Mouse (Mus musculus) bone marrow, adult 2 months (tissue): ENCODE data around the gene Ptprn. TPM values are rescaled to one million over a fixed set of nuclear protein-coding genes. Genes with fewer than 3 reads are reported as not detected.

ENCODE experiments used
- H3K27ac ChIP-seq: fragments of 200-500 bp; 2 replicates; pipeline ENCODE4 v1.5.1; 2012; ENCODE audit warnings: low read depth, mild to moderate bottlenecking, control low read depth, inconsistent platforms, low read length; ENCODE audit not compliant: control insufficient read depth, poor library complexity, insufficient read depth
- H3K4me1 ChIP-seq: fragments of 200-500 bp; 2 replicates; pipeline ENCODE4 v1.6.1; 2011; ENCODE audit warnings: low read length; ENCODE audit not compliant: control insufficient read depth, insufficient read depth
- H3K4me3 ChIP-seq: fragments of 200-500 bp; replicated peaks from 2 replicates; pipeline ENCODE3; 2011; ENCODE audit warnings: mild to moderate bottlenecking, low read depth, low read length, control low read depth; ENCODE audit not compliant: control insufficient read depth
- CTCF ChIP-seq: fragments of 200-500 bp; IDR thresholded peaks from 2 replicates; pipeline ENCODE4 v1.5.1; 2011; ENCODE audit warnings: low read length, control low read depth; ENCODE audit not compliant: control insufficient read depth, insufficient read depth
- POLR2A ChIP-seq: fragments of 200-500 bp; IDR thresholded peaks from 2 replicates; pipeline ENCODE4 v1.6.1; 2011; ENCODE audit warnings: low read depth, mild to moderate bottlenecking, control low read depth, low read length, borderline replicate concordance; ENCODE audit not compliant: control insufficient read depth
- WGBS: fragments of 180-500 bp; shearing (Covaris S2); methylation state at CpG from one replicate; pipeline ENCODE4 v1.1.7; 2018; 5-methylcytosine and 5-hydroxymethylcytosine counted together
- polyA plus RNA-seq: library from polyadenylated mRNA; stranded (reverse); fragments of >200 nt; gene quantifications from 2 replicates; pipeline ENCODE4 v1.2.4, GENCODE M21; 2011; ENCODE audit warnings: low replicate concordance; ENCODE audit not compliant: missing spikeins, insufficient read depth, insufficient read length

Ptprn gene
- polyA plus RNA-seq, 1 experiment: 4.2 TPM

GRCm38 (mm10) chr1:75214886-75215285, 49.4 kb downstream of the Ptprn start:
- TF ChIP-seq POLR2A (no peak), CTCF (no peak)
- Histone ChIP-seq H3K4me1 (peaks cover 19% of the 10 kb centered on the region), H3K27ac (peak overlapping the region; percentile 61), H3K4me3 (peak overlapping the region; percentile 38)
- 21% methylated on average over 5 of the region's 5 CpGs for WGBS

- peaks cover 19% of the 10 kb centered on the region for H3K4me1 ChIP-seq
- no peak for TF ChIP-seq CTCF
- TF ChIP-seq POLR2A: no peak
- H3K27ac ChIP-seq: peak overlapping the region; percentile 61
- H3K4me3 ChIP-seq: peak overlapping the region; percentile 38
- 46% methylated on average over 2 of the region's 2 CpGs for WGBS
These were observed 49.9 kb downstream of the Ptprn start for GRCm38 (mm10) chr1:75214442-75214841.

- Histone ChIP-seq H3K4me3 (peak overlapping the region; percentile 59), H3K27ac (peak overlapping the region; percentile 52), H3K4me1 (peaks cover 19% of the 10 kb centered on the region)
- 3% methylated on average over 7 of the region's 7 CpGs for WGBS
- TF ChIP-seq CTCF: no peak
- TF ChIP-seq POLR2A: no peak
These were observed 51.2 kb downstream of the Ptprn start for GRCm38 (mm10) chr1:75213096-75213495.

- Histone ChIP-seq H3K4me3 (peak overlapping the region; percentile 1), H3K27ac (peak overlapping the region; percentile 52), H3K4me1 (peaks cover 19% of the 10 kb centered on the region)
- TF ChIP-seq POLR2A (no peak), CTCF (no peak)
- WGBS: 44% methylated on average over 4 of the region's 4 CpGs
These were observed 51.8 kb downstream of the Ptprn start for GRCm38 (mm10) chr1:75212542-75212941.

GRCm38 (mm10) chr1:75211141-75211708, 53.1 kb downstream of the Ptprn start:
- WGBS: 7% methylated on average over 17 of the region's 17 CpGs
- Histone ChIP-seq H3K4me1 (peaks cover 15% of the 10 kb centered on the region), H3K27ac (peak overlapping the region; percentile 73), H3K4me3 (peak overlapping the region; percentile 84)
- no peak for TF ChIP-seq CTCF
- TF ChIP-seq POLR2A: no peak

- 2% methylated on average over 42 of the region's 42 CpGs for WGBS
- peaks cover 9% of the 10 kb centered on the region for H3K4me1 ChIP-seq
- H3K4me3 ChIP-seq: peak within 1 kb of the TSS; percentile 84
- H3K27ac ChIP-seq: peak within 1 kb of the TSS; percentile 77
- TF ChIP-seq POLR2A (peak; percentile 97; the same call in 1 of the 2 replicates), CTCF (no peak)
These were observed 53.9 kb downstream of the Ptprn start, which contains the start of the genes Glb1l and Stk16 for GRCm38 (mm10) chr1:75210136-75211087. Gene Glb1l, minus strand, starts transcription at chr1:75210813. Gene Stk16, plus strand, starts transcription at chr1:75210838.

GRCm38 (mm10) chr1:75208967-75209678, 55.2 kb downstream of the Ptprn start:
- 17% methylated on average over 34 of the region's 34 CpGs for WGBS
- H3K4me3 ChIP-seq: peak overlapping the region; percentile 72
- TF ChIP-seq POLR2A (no peak; the same call in 1 of the 2 replicates), CTCF (no peak)
- H3K27ac ChIP-seq: peak overlapping the region; percentile 45
- H3K4me1 ChIP-seq: peaks cover 7% of the 10 kb centered on the region
